Mouse (Mus musculus) CD8-positive naive resting alpha-beta T cell, adult 2 months (primary cell): ENCODE data around the gene Pou5f1.
A peak's percentile ranks its signal among the peaks of the same experiment; 100 is the strongest.

Source experiments
- DNase-seq, 2 experiments: peaks; one replicate each; pipeline ENCODE4 v3.0.0; 2022; ENCODE audit warnings: low read depth in 2 of 2, low spot score in 2 of 2

Gene Pou5f1

GRCm38 (mm10) chr17:35549437-35550142 is 43.8 kb downstream of the Pou5f1 start:
- no peak for DNase-seq

- DNase-seq = no peak
These were observed 44.3 kb downstream of the Pou5f1 start for GRCm38 (mm10) chr17:35550143-35550494.

GRCm38 (mm10) chr17:35550871-35551270 is 45.1 kb downstream of the Pou5f1 start:
- no peak for DNase-seq

- no peak for DNase-seq
These were observed 46.1 kb downstream of the Pou5f1 start, which contains the start of gene Cdsn for GRCm38 (mm10) chr17:35551881-35552414. Gene Cdsn (plus strand): TSS chr17:35552128.

- no peak for DNase-seq
These were observed 48.5 kb downstream of the Pou5f1 start for GRCm38 (mm10) chr17:35554321-35554720.

- DNase-seq = no peak
These were observed 49.1 kb downstream of the Pou5f1 start for GRCm38 (mm10) chr17:35554761-35555397.

GRCm38 (mm10) chr17:35556186-35556765 is 50.5 kb downstream of the Pou5f1 start:
- DNase-seq = no peak

GRCm38 (mm10) chr17:35556812-35557211 is 51.0 kb downstream of the Pou5f1 start:
- DNase-seq = peak; percentile 37 to 45

GRCm38 (mm10) chr17:35557351-35557750 is 51.5 kb downstream of the Pou5f1 start:
- DNase-seq = no peak

GRCm38 (mm10) chr17:35558216-35558615 is 52.4 kb downstream of the Pou5f1 start:
- DNase-seq = no peak
